Mouse (Mus musculus): ENCODE measurements around the gene Rhoh. TPM values are rescaled to one million over a fixed set of nuclear protein-coding genes. Genes with fewer than 3 reads are reported as not detected.

The Rhoh gene
- total and polyA plus RNA-seq, 3 experiments = 12.1 to 22.1 (median 18.9) TPM

GRCm38 (mm10) chr5:65864486-65864885 lies 3.5 kb downstream of the Rhoh start:
- dilution Hi-C loops (cut with MboI; ENCODE audit: extremely low pct_ligation_motif_present, extremely low pct_unique_long_range_greater_than_20kb, low sequenced_read_pairs) = no loop called here
- H3K79me2 ChIP-seq (replicated peaks; ENCODE audit: control insufficient read depth, extremely low read depth, insufficient read depth, poor library complexity, severe bottlenecking) = peaks cover 60% of the 10 kb centered on the region
- peaks cover 13 to 76% of the 10 kb centered on the region in 2 experiments for H3K4me1 ChIP-seq (ENCODE audit: control insufficient read depth in 1 of 2, insufficient read depth in 2 of 2)
- H3K27ac ChIP-seq (ENCODE audit: insufficient read depth, low read depth) = no peak overlapping the region
- no peaks in the 10 kb centered on the region for H3K27me3 ChIP-seq (replicated peaks)
- H3K9me3 ChIP-seq (replicated peaks; ENCODE audit: low read length) = no peaks in the 10 kb centered on the region
- peak overlapping the region; percentile 67 for H3K4me2 ChIP-seq (ENCODE audit: insufficient read depth, low read depth, poor library complexity, severe bottlenecking)
- H3K36me3 ChIP-seq (replicated peaks in 1 of 2; ENCODE audit: control insufficient read depth in 1 of 2, insufficient read depth in 1 of 2, low read length in 1 of 2) = peaks cover 0 to 11% of the 10 kb centered on the region in 2 experiments
- H3K9ac ChIP-seq (ENCODE audit: insufficient read depth, low read depth) = peak overlapping the region; percentile 77
- H3K4me3 ChIP-seq (replicated peaks in 1 of 3; ENCODE audit: low read depth in 2 of 3, low read length in 2 of 3, poor library complexity in 1 of 3) = peak overlapping the region; percentile 65 to 69 (median 68)
- TF ChIP-seq ZC3H11A (IDR thresholded peaks at IDR 0.05; ENCODE audit: low read depth, low read length) = no peak
- TF ChIP-seq SIN3A (IDR thresholded peaks at IDR 0.05; ENCODE audit: low read length) = 0 out of 2 replicates have a peak, but pooled peaks have one; percentile 16
- DNase-seq (ENCODE audit: extremely low read depth) = no peak
- in situ Hi-C loops (cut with MboI; ENCODE audit: low pct_ligation_motif_present, low pct_unique_long_range_greater_than_20kb, low sequenced_read_pairs) = no loop called here

GRCm38 (mm10) chr5:65864946-65865345 lies 3.9 kb downstream of the Rhoh start:
- H3K79me2 ChIP-seq (replicated peaks; ENCODE audit: control insufficient read depth, extremely low read depth, insufficient read depth, poor library complexity, severe bottlenecking) = peaks cover 64% of the 10 kb centered on the region
- DNase-seq (ENCODE audit: extremely low read depth) = no peak
- dilution Hi-C loops (cut with MboI; ENCODE audit: extremely low pct_ligation_motif_present, extremely low pct_unique_long_range_greater_than_20kb, low sequenced_read_pairs) = no loop called here
- in situ Hi-C loops (cut with MboI; ENCODE audit: low pct_ligation_motif_present, low pct_unique_long_range_greater_than_20kb, low sequenced_read_pairs) = no loop called here
- peak overlapping the region; percentile 67 for H3K4me2 ChIP-seq (ENCODE audit: insufficient read depth, low read depth, poor library complexity, severe bottlenecking)
- H3K9ac ChIP-seq (ENCODE audit: insufficient read depth, low read depth) = peak overlapping the region; percentile 77
- H3K4me1 ChIP-seq (ENCODE audit: control insufficient read depth in 1 of 2, insufficient read depth in 2 of 2) = peaks cover 13 to 75% of the 10 kb centered on the region in 2 experiments
- TF ChIP-seq TCF12 (IDR thresholded peaks at IDR 0.05; ENCODE audit: low read depth, low read length) (no peak), CHD1 (IDR thresholded peaks at IDR 0.05; ENCODE audit: low read depth, low read length) (no peak), JUND (conservative IDR thresholded peaks at IDR 0.05; ENCODE audit: low read depth, low read length) (no peak), BHLHE40 (IDR thresholded peaks at IDR 0.05; ENCODE audit: low read depth, low read length) (no peak), MEF2A (IDR thresholded peaks at IDR 0.05; ENCODE audit: borderline replicate concordance, low read depth, low read length) (no peak), NRF1 (IDR thresholded peaks at IDR 0.05; ENCODE audit: low read depth, low read length) (no peak), MYC (IDR thresholded peaks at IDR 0.05; ENCODE audit: low read depth, low read length) (no peak), CHD2 (IDR thresholded peaks at IDR 0.05; ENCODE audit: low read length) (no peak), NELFE (IDR thresholded peaks at IDR 0.05; ENCODE audit: low read depth, low read length) (no peak), USF2 (conservative IDR thresholded peaks at IDR 0.05; ENCODE audit: low read depth, low read length) (no peak), EP300 (IDR thresholded peaks at IDR 0.05; ENCODE audit: low read length) (no peak), JUN (IDR thresholded peaks at IDR 0.05; ENCODE audit: insufficient read depth, low read depth, low read length) (no peak), ZNF384 (IDR thresholded peaks at IDR 0.05; ENCODE audit: low read depth, low read length) (no peak), ZKSCAN1 (IDR thresholded peaks at IDR 0.05; ENCODE audit: borderline replicate concordance, low read depth, low read length) (no peak), CTCF (conservative IDR thresholded peaks at IDR 0.05 in 1 of 2, IDR thresholded peaks at IDR 0.05 in 1 of 2; ENCODE audit: low read depth in 2 of 2, low read length in 2 of 2) (no peak), ZMIZ1 (IDR thresholded peaks at IDR 0.05; ENCODE audit: low read depth, low read length) (no peak)
- peaks cover 0 to 13% of the 10 kb centered on the region in 2 experiments for H3K36me3 ChIP-seq (replicated peaks in 1 of 2; ENCODE audit: control insufficient read depth in 1 of 2, insufficient read depth in 1 of 2, low read length in 1 of 2)
- no peak overlapping the region for H3K27ac ChIP-seq (ENCODE audit: insufficient read depth, low read depth)
- no peaks in the 10 kb centered on the region for H3K27me3 ChIP-seq (replicated peaks)
- peak overlapping the region; percentile 65 to 69 (median 68) for H3K4me3 ChIP-seq (replicated peaks in 1 of 3; ENCODE audit: low read depth in 2 of 3, low read length in 2 of 3, poor library complexity in 1 of 3)
- H3K9me3 ChIP-seq (replicated peaks; ENCODE audit: low read length) = no peaks in the 10 kb centered on the region

All from CH12.LX (cell line).